Mouse (Mus musculus): Measurements from ENCODE around the gene Lexm. TPM values are rescaled to one million over a fixed set of nuclear protein-coding genes. Genes with fewer than 3 reads are reported as not detected.
A peak's percentile ranks its signal among the peaks of the same experiment; 100 is the strongest.

The Lexm gene
- polyA plus RNA-seq, 1 experiment from 2014 or later = not detected

DNA sequence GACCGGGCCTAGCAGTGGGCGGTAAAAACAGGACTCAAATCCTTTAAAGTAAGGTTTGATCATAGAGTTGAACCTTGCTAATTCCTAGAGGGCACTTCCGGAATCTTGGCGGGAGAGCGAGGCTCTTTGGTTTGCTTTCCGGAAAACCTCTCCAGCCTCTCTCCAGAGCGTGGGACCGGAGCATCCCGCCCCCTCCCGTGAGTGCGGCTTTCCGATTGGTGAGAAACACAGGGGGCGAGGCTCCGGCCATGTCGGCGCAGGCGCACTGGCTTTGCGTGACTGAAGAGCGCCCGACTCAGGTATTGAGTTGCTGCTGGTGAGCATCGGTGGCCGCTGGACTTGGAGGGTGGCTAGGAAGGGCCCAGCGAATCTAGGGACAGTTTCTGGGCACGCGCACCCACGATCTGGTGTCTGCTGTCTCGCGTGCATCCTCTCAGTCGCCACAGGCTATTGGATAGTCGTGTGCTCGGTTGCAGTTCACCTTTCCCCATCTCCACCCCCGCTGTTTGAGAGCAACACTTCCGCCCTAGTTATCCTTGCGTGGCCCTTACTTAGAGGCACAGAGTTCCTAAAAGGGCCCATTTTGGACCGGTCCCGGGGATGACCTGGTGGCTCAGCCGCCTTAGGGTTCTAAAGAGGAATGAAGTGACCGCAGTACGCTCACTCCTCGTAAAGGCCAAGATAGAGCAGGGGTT is 33.9 kb upstream of the Lexm start, which contains the start of gene Pars2:
TSS of gene Pars2 (plus strand) at position 237 of the 695 bp plus-strand sequence.
- H3K27ac ChIP-seq (ENCODE audit: low read length) = no peak within 1 kb of the TSS; the same call in 1 of the 2 replicates
- no peaks in the 10 kb centered on the region for H3K9me3 ChIP-seq (replicated peaks; ENCODE audit: control insufficient read depth, low read length)
- ATAC-seq (ENCODE audit: low read depth) = peak; percentile 99
- peak within 1 kb of the TSS; percentile 85 for H3K4me2 ChIP-seq (ENCODE audit: low read depth, low read length)
- 0 out of 2 replicates have a peak, but pooled peaks cover 2% of the 10 kb centered on the region for H3K27me3 ChIP-seq (ENCODE audit: control insufficient read depth, insufficient read depth, low read depth, low read length)
- H3K36me3 ChIP-seq (ENCODE audit: control insufficient read depth, insufficient read depth) = no peaks in the 10 kb centered on the region; the same call in 1 of the 2 replicates
- peaks cover 8% of the 10 kb centered on the region for H3K4me1 ChIP-seq (ENCODE audit: control insufficient read depth, low read depth, low read length)
- WGBS (ENCODE audit: insufficient replicate concordance) = 2% methylated on average over 40 of the region's 40 CpGs
- peak within 1 kb of the TSS; percentile 70 for H3K4me3 ChIP-seq (ENCODE audit: low read depth, low read length)
- H3K9ac ChIP-seq (ENCODE audit: low read depth, low read length) = peak within 1 kb of the TSS; percentile 68

DNA sequence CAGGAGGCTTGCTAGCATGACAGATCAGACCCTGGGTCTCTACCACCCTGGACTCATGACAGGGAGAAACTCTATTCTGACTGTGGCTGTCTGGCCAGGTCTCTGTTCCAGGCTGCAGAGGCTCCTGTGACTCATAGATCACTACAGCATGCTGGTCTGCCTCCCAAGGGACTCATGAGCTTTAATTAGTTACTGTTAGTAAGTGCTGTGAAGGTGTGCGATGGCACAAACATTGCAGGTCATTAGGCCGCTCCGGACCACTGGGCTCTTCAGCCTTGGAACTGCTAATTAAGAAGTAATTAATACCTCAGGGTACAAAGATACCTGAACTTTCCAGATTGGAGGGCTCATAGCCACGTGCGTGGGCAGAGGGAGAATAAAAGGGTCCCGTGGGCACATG is 30.1 kb upstream of the Lexm start:
- H3K27me3 ChIP-seq (ENCODE audit: control insufficient read depth, insufficient read depth, low read depth, low read length) = 0 out of 2 replicates have a peak, but pooled peaks cover 2% of the 10 kb centered on the region
- no peak overlapping the region for H3K4me2 ChIP-seq (ENCODE audit: low read depth, low read length)
- WGBS (ENCODE audit: insufficient replicate concordance) = 72% methylated on average over 6 of the region's 6 CpGs
- H3K4me3 ChIP-seq (ENCODE audit: low read depth, low read length) = no peak overlapping the region
- no peak overlapping the region for H3K9ac ChIP-seq (ENCODE audit: low read depth, low read length)
- H3K27ac ChIP-seq (ENCODE audit: low read length) = no peak overlapping the region
- peaks cover 8% of the 10 kb centered on the region for H3K4me1 ChIP-seq (ENCODE audit: control insufficient read depth, low read depth, low read length)
- H3K9me3 ChIP-seq (replicated peaks; ENCODE audit: control insufficient read depth, low read length) = no peaks in the 10 kb centered on the region
- ATAC-seq (ENCODE audit: low read depth) = no peak
- H3K36me3 ChIP-seq (ENCODE audit: control insufficient read depth, insufficient read depth) = no peaks in the 10 kb centered on the region

DNA sequence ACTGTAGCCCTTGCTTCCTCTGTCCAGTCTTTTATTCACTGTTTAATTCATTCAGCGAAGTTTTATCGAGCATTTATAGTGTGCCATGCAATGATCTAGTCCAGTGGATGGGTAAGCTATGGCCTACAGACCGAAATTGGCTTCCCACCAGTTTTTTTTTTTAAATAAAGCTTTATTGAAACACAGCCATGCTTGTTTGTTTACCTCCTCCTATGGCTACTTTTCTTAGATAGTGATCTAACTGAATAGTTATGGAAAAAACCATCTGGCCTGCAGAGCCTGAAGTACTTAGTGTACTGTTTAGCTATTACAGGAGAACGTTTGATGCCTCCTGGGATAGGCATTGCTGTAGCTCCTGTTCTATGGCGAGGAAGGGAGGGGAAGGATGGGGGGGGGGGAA is 28.8 kb upstream of the Lexm start:
- ATAC-seq (ENCODE audit: low read depth) = no peak
- Histone ChIP-seq H3K4me3 (ENCODE audit: low read depth, low read length) (no peak overlapping the region), H3K27me3 (ENCODE audit: control insufficient read depth, insufficient read depth, low read depth, low read length) (0 out of 2 replicates have a peak, but pooled peaks cover 2% of the 10 kb centered on the region), H3K27ac (ENCODE audit: low read length) (no peak overlapping the region), H3K9me3 (replicated peaks; ENCODE audit: control insufficient read depth, low read length) (no peaks in the 10 kb centered on the region), H3K9ac (ENCODE audit: low read depth, low read length) (no peak overlapping the region), H3K4me2 (ENCODE audit: low read depth, low read length) (no peak overlapping the region), H3K36me3 (ENCODE audit: control insufficient read depth, insufficient read depth) (no peaks in the 10 kb centered on the region), H3K4me1 (ENCODE audit: control insufficient read depth, low read depth, low read length) (no peaks in the 10 kb centered on the region)
- WGBS (ENCODE audit: insufficient replicate concordance) = 54% methylated on average over 5 of the region's 5 CpGs

DNA sequence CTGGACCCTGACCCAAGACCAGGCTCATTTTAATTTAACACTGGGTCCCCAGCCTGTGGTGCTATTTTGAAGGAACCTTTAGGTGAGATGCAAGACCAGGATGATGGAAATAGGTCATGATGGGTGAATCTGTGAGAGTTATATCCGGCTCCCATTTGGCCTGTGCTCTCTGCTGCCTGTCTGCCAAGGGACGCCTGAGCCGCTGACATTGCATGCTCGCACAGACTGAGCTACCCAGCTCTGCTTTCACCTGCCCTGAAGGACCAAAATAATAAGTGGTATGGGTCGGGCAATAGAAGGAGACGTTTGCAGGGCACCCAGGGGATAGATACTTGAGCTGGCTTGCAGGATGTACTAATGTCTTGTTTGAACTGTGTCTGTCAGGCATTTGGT is 27.2 kb upstream of the Lexm start:
- ATAC-seq (ENCODE audit: low read depth) = no peak
- Histone ChIP-seq H3K27ac (ENCODE audit: low read length) (no peak overlapping the region), H3K4me2 (ENCODE audit: low read depth, low read length) (no peak overlapping the region), H3K4me3 (ENCODE audit: low read depth, low read length) (no peak overlapping the region), H3K27me3 (ENCODE audit: control insufficient read depth, insufficient read depth, low read depth, low read length) (0 out of 2 replicates have a peak, but pooled peaks cover 2% of the 10 kb centered on the region), H3K36me3 (ENCODE audit: control insufficient read depth, insufficient read depth) (no peaks in the 10 kb centered on the region), H3K9ac (ENCODE audit: low read depth, low read length) (no peak overlapping the region), H3K4me1 (ENCODE audit: control insufficient read depth, low read depth, low read length) (no peaks in the 10 kb centered on the region), H3K9me3 (replicated peaks; ENCODE audit: control insufficient read depth, low read length) (no peaks in the 10 kb centered on the region)
- 48% methylated on average over 6 of the region's 6 CpGs for WGBS (ENCODE audit: insufficient replicate concordance)

GRCm38 (mm10) chr4:106643483-106644217 is 26.6 kb upstream of the Lexm start:
- Histone ChIP-seq H3K4me3 (ENCODE audit: low read depth, low read length) (no peak overlapping the region), H3K9me3 (replicated peaks; ENCODE audit: control insufficient read depth, low read length) (no peaks in the 10 kb centered on the region), H3K27me3 (ENCODE audit: control insufficient read depth, insufficient read depth, low read depth, low read length) (0 out of 2 replicates have a peak, but pooled peaks cover 2% of the 10 kb centered on the region), H3K36me3 (ENCODE audit: control insufficient read depth, insufficient read depth) (no peaks in the 10 kb centered on the region), H3K4me1 (ENCODE audit: control insufficient read depth, low read depth, low read length) (no peaks in the 10 kb centered on the region), H3K9ac (ENCODE audit: low read depth, low read length) (no peak overlapping the region), H3K27ac (ENCODE audit: low read length) (no peak overlapping the region), H3K4me2 (ENCODE audit: low read depth, low read length) (no peak overlapping the region)
- WGBS (ENCODE audit: insufficient replicate concordance) = 18% methylated on average over 8 of the region's 8 CpGs
- no peak for ATAC-seq (ENCODE audit: low read depth)

DNA sequence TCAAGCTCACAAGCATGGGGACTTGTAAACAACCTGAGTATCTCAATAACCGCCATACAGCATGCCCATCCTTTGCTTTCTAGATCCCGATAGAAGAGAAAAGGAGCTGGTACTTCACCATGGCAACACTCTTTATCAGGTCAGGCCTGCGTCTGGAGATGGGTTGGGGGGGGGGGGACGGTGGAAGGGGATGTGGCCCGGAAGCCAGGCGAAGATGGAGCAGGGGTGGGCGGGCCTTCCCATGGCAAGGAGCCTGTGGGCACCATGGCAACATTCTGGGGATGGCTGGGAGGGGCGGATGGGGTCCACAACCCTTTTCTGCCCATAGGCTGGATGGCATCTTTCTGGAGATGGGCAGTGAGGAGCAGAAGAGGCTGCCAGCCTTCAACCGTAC is 17.0 kb upstream of the Lexm start:
- Histone ChIP-seq H3K27ac (ENCODE audit: low read length) (no peak overlapping the region), H3K9ac (ENCODE audit: low read depth, low read length) (no peak overlapping the region), H3K36me3 (ENCODE audit: control insufficient read depth, insufficient read depth) (no peaks in the 10 kb centered on the region), H3K27me3 (ENCODE audit: control insufficient read depth, insufficient read depth, low read depth, low read length) (no peaks in the 10 kb centered on the region), H3K9me3 (replicated peaks; ENCODE audit: control insufficient read depth, low read length) (no peaks in the 10 kb centered on the region), H3K4me1 (ENCODE audit: control insufficient read depth, low read depth, low read length) (no peaks in the 10 kb centered on the region; the same call in 1 of the 2 replicates), H3K4me3 (ENCODE audit: low read depth, low read length) (no peak overlapping the region), H3K4me2 (ENCODE audit: low read depth, low read length) (no peak overlapping the region)
- ATAC-seq (ENCODE audit: low read depth) = no peak
- WGBS (ENCODE audit: insufficient replicate concordance) = 40% methylated on average over 9 of the region's 9 CpGs

DNA sequence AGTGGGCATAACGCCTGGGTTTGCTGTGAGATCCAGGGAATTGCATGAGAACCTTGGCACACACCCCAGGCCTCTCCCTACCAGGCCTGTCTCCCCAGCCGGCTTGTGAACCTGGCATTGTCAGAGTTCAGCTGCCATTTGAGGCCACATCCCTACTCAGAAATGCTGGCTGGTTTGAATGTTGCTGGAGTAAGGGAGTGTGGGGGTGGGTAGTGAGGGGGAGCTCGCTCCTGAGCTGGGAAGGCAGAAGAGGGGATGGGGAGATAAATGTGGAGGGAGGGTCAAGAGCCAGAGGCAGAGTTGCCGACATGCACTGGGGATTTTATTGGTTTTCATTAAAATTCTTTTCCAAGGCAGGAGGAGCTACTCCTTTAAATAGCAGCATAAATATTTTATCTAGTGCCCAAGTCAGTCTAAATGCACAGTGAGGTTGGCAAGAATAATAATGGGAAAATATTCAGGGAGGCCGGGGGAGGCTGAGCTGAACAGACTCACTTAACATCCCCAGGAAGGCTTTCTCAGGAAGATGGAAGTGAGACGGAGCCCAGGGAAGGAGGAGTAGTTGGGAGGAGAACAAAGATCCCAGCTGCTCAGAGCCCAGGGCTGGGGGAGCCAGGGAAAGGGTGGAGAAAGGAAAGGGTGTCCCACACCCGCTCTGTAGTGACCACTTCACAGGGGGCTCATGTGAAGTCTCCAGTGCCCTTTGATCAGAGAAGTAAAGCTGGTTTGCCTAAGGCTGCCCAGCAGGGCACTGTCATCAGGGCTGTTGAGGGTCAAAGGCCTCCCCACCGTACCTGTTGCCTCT is 16.4 kb upstream of the Lexm start:
- no peak overlapping the region for H3K9ac ChIP-seq (ENCODE audit: low read depth, low read length)
- no peak for ATAC-seq (ENCODE audit: low read depth)
- no peaks in the 10 kb centered on the region for H3K9me3 ChIP-seq (replicated peaks; ENCODE audit: control insufficient read depth, low read length)
- no peak overlapping the region for H3K4me3 ChIP-seq (ENCODE audit: low read depth, low read length)
- H3K4me2 ChIP-seq (ENCODE audit: low read depth, low read length) = no peak overlapping the region
- H3K27ac ChIP-seq (ENCODE audit: low read length) = no peak overlapping the region
- H3K4me1 ChIP-seq (ENCODE audit: control insufficient read depth, low read depth, low read length) = no peaks in the 10 kb centered on the region; the same call in 1 of the 2 replicates
- H3K36me3 ChIP-seq (ENCODE audit: control insufficient read depth, insufficient read depth) = no peaks in the 10 kb centered on the region
- 33% methylated on average over 8 of the region's 8 CpGs for WGBS (ENCODE audit: insufficient replicate concordance)
- no peaks in the 10 kb centered on the region for H3K27me3 ChIP-seq (ENCODE audit: control insufficient read depth, insufficient read depth, low read depth, low read length)

DNA sequence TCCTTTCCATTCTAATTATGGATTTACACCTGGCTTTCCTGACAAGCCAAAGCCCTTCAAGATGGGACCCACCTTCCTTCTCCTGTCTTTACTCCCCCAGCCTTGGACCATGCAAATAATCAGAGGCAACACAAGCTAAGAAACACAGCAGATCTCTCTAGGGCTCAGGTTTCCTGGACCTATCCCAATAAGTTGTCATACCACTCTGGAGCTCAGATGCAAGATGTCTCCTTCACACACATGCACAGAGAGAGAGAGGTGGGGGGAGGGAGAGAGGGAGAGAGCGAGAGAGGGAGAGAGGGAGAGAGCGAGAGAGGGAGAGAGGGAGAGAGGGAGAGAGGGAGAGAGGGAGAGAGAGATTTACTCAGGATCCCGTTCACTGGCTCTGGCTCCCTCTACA is 15.3 kb upstream of the Lexm start:
- Histone ChIP-seq H3K27me3 (ENCODE audit: control insufficient read depth, insufficient read depth, low read depth, low read length) (no peaks in the 10 kb centered on the region), H3K4me3 (ENCODE audit: low read depth, low read length) (no peak overlapping the region), H3K27ac (ENCODE audit: low read length) (no peak overlapping the region), H3K9me3 (replicated peaks; ENCODE audit: control insufficient read depth, low read length) (no peaks in the 10 kb centered on the region), H3K4me1 (ENCODE audit: control insufficient read depth, low read depth, low read length) (no peaks in the 10 kb centered on the region; the same call in 1 of the 2 replicates), H3K36me3 (ENCODE audit: control insufficient read depth, insufficient read depth) (no peaks in the 10 kb centered on the region), H3K4me2 (ENCODE audit: low read depth, low read length) (no peak overlapping the region), H3K9ac (ENCODE audit: low read depth, low read length) (no peak overlapping the region)
- 24% methylated on average over 2 of the region's 3 CpGs for WGBS (ENCODE audit: insufficient replicate concordance)
- ATAC-seq (ENCODE audit: low read depth) = no peak

All from liver, embryonic 16.5 days (tissue).